Mouse (Mus musculus) thymus, postnatal 0 days (tissue): Measurements from ENCODE around the gene Ndfip2. TPM values are rescaled to one million over a fixed set of nuclear protein-coding genes. Genes with fewer than 3 reads are reported as not detected.

Source experiments
- DNase-seq: peaks from one replicate; pipeline ENCODE4 v3.0.0-alpha.2; 2015; ENCODE audit warnings: low spot score
- polyA plus RNA-seq: library from polyadenylated mRNA; unstranded; fragments of >200 nt; fragmentation: Nextera tagmentation; extraction: Ambion mirVana; gene quantifications from 2 replicates; pipeline ENCODE4 v1.2.1, GENCODE M21; 2015

The Ndfip2 gene
- 97.8 and 108 TPM in 2 replicates for polyA plus RNA-seq

DNA sequence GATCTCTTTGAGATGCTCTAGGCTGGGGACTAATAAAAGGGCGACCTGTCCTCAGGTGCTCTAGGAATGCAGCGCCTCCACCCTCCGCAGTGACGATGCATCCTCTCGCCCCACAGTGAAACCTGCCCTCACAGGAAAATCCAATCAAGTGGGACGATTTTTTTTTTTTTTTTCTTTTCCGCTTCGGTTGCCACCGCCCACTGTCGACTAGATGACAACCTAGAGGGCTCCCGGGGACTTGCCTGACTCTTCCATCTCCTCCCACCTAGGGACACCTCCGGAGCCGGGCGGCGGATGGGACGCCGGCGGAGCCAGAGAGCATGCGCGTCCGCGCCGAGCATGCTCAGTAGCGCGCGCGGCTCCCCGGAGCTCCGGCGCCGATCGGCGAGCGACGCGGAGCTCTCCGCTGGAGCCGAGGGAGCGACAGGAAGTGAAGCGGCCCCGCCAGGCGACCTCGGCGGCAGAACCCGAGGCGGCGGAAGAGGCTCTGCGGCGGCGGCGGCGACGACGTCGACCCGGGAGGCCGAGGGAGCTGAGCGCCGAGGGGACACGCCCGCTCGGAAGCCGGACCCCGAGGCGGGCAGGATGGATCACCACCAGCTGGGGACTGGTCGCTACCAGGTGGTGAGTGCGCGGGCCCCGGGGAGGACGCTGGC, at the start of gene Ndfip2:
Gene Ndfip2 (plus strand): TSS at position 195 of the 656 bp plus-strand sequence.
- peak; percentile 92 for DNase-seq

DNA sequence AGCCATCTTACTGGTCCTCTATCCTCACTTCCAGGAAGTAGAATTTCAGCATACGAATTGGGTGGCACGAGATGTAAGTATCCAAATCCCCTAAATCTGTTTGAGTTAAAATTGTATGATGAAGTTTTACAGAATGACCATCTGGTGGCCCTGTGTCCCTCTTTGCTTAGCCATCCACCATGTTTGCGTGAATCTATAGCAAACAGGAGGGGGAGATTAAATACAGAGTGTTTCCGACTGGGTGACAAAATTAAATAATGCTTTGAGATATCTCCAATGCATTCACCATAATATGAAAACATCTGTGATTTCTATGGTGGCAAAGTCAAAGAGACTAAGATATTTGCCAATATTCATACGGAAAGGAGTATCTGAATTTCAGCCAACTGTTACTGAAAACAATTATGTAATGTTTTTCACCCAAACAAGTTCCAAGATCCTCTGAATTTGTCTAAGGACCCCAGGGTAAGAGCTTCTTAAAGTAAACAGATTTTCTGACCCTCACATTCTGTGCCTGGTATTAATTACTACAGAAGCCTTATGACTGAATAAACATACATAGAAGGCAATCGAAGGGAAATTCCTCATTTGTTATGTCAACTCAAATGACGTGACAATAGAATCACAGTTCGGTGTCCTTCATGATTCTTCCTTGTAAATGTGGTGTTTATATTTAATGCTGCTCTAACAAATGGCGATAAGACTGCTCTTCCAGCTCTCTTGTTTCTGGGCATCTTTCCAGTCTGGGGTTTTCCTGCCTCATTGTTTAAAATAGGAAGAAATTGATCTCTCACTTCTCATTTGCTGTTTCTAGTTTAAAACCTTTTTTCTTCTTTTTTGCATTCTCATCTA, 38.6 kb upstream of the Ndfip2 start:
- no peak for DNase-seq

DNA sequence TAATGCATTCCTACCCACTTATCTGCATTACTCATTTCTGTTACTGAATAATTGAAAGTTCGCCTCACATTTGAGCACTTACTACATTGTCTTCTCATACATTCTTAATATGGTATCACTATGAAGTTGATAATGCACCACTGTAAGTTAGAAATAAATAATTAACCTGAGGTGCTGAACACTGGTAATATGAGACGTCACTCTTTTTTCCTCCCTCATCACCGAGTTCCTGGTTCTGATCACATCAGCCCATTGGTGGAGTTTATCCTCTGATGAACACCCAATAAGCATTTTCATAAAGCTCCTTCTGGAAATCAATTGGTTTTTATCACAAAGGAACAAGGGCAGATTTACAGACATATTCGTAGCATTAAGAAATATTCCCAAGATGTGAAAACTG, 36.1 kb upstream of the Ndfip2 start:
- no peak for DNase-seq

DNA sequence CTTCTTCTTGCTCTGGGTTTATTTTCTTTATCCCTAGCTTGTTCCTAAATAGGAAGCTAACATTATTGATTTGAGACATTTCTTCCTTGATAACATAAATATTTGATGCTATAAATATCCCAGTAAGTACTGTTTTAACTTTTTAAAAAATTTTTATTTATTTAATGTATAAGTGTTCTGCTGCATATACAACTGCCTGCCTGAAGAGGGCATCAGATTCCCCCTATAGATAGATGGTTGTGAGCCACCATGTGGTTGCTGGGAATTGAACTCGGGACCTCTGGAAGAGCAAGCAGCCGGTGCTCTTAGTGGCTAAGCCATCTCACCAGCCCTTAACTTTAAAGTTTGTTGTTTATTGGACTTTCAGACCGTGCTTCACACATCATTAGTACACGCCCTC, 32.6 kb upstream of the Ndfip2 start:
- DNase-seq = no peak

DNA sequence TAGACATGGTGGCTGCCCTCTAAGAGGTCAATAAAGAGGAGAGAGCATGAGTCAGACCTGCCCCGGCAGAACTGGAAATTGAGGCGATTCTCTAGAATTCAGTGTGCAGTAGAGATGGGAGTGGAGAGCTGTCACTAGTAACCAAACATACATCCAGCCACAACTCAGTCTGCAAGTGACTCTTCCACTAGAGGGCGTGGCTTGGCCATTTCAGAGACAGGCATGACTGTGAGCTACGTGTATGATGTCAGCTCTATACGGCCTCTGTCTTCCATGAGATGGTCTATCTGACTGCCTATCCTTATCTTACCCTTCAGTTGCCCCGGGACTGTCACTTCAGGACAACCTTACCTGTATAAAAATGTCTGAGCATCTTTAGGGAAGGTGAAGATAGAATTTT, 26.0 kb upstream of the Ndfip2 start:
- peak; percentile 62 for DNase-seq

DNA sequence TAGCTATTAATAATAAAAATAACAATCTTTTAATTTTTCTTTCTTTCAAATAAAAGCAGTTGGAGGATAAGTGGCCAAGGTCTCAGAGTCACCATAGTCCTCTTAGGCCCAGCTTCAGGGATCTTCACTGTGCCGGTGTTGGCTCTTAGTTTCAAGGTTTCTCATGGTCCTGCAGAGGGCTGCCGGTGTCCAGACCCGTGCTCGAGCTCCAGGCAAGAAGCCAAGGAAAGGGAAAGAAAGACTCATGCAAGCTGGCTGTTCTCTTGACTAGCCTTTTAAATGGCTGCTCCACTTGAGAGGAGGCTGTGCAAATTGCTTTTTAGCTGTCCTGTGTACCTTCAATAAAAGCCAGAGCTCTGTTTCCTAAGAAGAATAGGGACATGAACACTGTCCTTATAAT, 21.8 kb upstream of the Ndfip2 start:
- no peak for DNase-seq

DNA sequence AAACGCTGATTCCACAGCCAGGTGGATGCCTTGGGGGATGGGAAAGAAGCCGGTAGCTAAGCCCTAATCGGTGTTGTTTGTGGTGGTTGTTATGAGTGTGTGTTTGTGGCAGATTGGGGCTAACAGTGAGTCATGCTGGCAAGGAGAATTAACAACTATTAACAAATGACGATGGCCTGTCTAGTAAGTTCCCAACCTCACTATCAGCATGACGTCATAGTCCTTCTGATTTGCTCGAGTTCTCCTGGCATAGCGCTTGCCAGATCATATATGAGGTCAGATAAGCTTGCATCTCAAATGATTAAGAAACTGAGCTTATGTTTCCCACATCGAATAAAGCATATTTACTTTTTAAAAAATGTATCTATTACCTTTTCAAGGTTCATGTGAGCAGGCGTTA, 20.6 kb upstream of the Ndfip2 start:
- no peak for DNase-seq

DNA sequence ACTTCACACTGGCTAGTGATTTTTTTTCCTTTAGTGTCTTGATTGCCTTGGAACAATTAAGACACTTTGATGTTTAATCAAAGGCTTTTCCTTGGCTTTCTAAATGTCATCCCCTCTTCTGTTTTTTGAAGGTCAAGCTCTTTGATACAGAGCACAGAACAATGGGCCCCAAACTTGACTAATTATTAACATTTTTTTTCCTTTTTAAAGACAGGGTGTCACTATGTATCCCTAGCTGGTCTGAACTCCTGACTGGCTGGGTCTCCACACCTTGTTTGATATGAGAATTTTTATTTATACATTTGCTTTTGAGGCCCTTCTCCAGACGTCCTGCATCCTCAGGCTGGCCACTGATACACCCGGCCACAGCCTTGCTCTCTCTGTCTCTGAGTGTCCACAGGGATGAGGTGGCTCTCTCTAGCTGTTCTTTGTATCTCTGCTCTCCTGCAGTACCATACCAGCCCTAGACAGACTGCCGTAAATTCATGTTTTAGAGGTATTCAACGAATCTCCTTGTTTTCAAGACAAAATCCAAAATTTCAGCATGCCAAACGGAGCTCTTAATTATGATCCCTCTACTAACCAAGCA, 19.8 kb upstream of the Ndfip2 start:
- no peak for DNase-seq

DNA sequence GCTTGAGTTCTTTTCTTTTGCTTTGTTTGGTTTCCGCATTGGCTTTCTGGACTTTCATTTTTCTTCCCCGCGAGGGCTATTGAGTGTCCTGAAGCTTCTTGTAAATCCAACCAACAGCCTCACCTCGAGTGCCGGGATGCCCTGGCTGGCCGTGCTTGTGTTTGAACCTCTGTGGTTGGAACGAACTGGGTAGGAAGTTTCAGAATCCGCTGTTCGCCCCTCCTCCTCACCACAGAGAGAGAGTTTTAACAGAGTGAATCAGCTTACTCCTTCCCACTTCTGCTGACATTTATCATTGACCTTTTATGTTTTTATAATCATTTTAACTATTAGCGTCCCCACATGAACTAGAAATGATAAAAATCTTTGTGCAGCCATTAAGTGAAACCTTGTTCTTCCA, 18.3 kb upstream of the Ndfip2 start:
- DNase-seq = no peak

DNA sequence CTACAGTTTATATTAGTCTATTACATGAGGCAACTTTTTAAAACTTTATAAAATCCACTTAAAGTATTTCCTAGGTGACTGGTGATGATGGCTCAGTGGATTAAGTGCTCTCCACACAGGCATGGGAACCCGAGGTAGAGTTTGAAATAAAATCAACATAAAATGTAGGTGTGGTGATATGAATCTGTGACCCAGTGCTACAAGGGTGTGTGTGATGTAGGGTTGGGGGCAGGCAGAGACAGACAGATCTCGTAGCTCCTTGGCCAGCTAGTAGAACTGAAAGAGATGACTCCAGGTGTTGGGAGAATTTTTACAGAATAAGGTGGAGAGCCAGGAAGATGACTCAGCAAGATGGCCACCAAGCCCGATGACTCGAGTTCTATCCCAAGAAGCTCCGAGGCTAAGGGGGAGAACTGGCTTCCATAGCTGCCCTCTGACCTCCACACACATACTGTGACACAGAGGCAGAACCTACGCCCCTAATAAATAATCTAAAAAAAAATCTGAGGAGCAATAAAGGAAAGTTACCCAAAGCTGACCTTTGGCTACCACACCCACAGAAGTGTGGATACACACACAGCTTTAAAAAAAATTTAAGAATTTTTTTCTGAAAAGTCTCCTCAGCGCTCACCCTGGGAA, 14.4 kb upstream of the Ndfip2 start:
- DNase-seq = no peak

DNA sequence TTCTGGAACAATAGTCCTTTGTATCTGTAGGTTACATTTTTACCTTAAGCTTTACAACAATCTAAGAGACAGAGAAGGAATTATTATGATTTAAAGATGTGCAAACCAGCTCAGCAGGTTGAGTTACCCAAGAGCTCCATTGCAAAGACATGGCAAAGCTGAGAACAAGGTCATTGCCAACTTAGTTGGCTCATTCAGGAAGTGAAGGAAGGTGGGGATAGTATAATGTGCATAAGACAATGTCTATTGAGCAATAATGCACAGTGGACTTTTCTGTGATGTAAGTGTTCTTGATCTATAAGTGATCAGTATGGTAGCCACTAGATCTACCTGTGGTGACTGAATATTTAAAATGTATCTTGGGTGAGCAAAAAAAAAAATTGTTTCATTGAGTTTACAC, 7.3 kb upstream of the Ndfip2 start:
- no peak for DNase-seq

DNA sequence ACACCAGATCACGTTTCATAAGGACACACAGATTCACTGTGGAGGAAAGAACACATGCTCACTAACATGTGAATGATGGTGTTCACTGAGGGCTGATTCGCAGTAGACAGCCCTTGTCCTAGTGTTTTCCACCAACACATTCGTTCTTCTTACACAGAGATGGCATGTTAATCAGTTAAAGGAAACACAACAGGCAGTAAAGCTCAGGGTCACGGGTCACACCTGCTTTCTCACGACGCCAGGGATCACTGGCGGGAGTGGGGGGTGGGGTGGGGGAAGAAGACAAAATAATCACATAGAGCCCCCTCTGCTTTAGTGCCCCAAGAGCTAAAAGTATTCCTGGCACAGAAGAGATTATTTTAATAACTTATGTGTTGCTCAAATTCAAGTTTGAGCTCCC, 5.1 kb upstream of the Ndfip2 start:
- no peak for DNase-seq

DNA sequence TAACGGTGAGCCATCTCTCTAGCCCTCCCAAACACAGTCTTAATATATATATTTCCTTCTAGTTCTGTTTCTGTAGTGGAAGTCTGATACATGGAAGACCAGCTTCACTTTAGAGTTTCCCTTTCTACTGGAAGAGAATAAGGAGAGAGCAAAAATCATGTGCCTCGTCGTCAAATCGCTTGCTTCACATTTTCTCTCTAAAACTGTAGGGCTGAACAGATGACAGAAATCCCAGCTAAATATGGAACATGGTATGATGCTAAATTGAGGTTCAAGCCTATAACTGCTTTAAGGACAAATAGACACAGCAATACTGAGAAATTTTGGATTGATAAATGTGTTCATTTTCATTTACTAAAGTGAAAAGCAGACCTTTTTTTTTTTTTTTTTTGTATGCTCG, 4.0 kb upstream of the Ndfip2 start:
- no peak for DNase-seq

DNA sequence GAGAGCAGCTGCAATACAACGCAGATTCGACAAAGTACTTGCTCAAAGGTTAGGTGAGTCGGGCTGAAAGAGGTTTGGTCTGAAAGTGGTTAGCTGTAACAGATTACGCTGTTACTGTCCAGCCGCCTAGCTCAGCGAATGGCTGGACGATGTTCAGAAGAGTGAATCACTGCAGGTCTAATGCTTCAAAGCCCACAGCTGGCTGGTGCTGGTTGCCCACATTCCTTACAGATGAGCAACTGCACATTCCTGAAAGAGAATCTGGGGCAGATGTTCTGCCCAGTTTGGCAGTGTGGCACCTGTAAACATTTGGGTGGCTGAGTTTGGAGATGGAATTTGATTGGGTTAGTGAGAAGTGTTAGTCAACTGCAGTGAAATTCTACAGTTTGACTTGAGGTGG, 2.8 kb upstream of the Ndfip2 start:
- DNase-seq = no peak

DNA sequence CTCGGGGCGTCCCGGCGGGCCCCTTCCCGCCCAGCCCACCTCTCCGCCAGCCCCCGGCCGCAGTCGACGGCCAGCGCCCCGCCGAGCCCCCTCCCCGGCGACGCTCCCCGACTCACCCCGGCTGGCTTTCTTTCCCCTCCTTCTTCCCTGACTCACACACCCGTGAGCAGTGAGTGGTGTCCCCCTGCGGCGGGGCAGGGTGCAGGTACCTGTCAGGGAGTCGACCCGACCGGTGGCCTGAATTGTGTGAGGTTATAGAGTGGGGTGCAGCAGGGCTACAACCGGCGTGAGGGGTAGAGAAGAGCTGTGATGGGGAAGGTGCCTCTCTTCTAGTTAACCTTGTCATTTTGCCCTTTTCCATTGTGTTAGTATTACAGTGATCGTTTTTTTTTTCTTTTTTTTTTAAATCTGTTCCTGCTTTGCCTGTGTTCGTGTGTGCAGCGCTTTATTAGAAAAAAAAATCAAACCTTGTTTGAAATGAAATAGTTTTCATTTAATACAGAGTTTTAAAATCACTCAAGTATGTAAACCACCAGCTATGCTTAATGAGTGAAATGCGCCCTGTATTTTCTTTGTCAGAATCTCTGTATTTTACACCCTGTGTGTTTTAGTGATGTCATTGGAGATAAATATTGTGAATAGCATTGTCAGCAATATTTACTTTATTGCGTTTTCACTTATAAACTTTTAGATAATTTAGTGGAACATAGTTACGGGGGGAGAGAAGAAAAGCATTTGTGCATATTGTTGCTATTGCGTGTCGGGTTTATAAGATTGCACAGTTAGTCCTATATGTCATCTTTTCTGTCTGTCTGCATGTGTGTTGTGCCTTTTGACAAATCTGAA, 885 bp downstream of the Ndfip2 start:
- DNase-seq = no peak

DNA sequence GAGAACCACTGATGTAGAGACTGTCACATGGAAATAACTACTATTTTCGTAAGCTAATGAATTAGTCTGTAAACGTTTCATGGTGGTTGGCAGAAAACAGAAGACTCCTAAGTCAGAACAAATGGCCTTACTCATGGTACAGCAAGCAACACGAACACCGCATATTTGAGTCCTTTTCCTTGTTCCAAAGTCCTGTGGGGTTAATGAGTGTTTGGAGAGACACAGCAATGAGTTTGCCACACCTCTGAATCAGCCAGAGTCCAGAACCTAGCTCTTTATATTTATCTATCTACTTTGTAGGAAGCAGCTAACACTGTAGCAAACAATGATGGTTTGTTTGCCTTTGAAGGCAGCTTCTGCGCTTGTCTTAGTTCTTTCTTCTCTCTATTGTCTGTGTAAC, 4.5 kb downstream of the Ndfip2 start:
- DNase-seq = no peak

DNA sequence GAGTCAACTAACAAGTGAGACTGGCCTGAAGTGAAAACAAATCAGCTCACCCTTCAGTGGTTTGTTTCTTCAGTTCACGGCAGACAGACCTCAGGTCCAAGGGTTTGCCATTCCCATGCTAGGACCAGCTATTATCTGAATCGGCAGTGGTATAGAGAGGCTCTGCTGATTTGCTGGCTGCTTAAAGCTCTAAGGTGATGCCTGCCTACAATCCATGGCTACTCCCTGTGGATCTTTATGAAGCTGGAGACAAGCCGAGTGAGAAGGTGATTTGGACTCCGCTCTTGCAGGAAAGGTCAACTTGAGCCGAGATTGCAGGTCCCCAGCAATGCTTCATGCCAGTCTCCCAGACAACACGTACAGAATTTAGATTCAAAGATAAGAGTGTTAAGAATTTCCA, 8.7 kb downstream of the Ndfip2 start:
- no peak for DNase-seq

DNA sequence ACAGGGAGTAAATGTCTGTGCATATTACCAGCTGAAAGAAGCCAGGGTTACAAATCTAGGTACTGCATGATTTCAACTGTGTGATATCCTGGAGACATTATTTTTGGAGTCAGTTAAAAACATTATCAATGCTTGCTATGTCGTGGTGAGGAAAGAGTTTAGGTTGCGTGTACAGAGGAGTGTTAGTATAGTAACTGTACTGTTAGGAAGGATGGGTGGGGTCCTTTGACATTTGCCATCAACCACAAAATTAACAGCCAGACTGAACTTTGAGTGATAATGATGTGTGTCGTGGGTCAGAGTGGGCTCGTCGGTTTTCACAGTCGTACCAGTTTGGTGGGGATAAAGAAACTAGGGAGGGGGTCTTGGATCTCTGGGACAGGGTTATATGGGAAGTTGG, 13.7 kb downstream of the Ndfip2 start:
- no peak for DNase-seq

DNA sequence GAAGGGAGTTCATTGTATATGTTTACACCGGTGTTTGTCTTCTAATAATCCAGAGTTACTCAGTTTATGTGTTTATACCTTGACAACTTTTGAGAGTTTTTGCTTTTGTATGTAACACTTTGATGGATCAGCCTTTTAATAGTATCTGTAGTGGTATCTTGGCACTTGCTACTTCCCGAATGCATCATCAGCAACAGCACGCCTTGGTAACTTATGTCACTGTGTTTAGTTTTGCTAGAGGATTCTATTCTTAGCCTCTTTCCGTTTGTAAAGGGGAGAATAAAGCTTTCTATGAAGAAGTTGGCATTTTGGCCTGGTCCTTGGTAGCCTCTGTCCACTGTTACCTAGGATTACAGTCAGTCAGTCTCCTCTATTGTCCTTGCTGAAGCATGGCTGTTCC, 14.2 kb downstream of the Ndfip2 start:
- no peak for DNase-seq

DNA sequence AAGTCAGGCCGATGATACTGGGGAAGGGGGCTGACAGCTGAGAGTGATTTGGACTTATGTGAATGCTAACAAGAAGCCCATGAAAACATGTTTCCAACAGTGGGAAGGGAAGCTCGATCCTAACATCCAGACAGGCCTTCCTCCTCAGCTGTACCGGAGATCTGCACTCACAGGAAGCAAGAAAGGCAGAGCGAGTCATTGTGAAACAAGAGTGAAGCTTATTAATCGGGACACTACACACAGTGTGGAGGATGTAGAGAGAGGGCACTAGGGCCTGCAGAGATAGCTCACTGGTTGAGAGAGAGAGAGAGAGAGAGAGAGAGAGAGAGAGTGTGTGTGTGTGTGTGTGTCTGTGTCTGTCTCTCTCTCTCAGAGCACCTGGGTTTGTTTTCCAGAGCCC, 16.8 kb downstream of the Ndfip2 start:
- DNase-seq = no peak

DNA sequence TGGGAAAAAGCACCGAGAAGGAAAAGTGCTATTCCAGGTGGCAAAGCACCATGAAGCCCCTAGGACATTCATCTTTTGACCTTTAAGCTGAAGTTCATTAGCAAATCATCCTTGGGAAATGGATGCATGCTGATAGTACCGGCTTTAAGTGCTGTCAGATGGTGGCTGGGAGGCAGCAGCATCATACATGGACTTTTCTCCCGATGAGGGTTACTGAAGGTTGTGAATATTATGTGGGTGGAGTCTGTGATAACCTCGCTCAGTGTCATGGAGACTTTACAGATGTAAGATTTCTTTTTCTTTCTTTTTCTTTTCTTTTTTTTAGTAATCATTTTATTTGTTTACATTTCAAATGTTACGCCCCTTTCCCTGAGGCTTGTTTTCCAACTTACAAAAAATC, 18.9 kb downstream of the Ndfip2 start:
- no peak for DNase-seq
